13 mouse cellular contexts compared by ENCODE assay signal in the genomic region with DNA sequence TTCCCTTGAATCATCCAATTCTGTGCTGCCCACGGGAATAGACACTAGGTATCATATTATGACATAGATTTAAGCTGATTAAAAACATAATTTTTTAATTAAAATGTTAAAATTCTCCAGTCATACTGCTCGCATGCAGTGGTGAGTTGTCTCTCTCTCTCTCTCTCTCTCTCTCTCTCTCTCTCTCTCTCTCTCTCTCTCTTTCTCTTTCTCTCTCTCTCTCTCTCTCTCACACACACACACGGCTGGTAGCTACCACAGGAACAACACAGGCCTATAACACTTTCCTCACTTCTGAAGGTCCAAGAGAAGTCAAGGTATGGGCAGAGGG.
"Had no signal": no experiment of that assay in that cellular context is flagged by ENCODE, and none has a peak within 500 bp of the region (broad histone marks: within the 10 kb centered on the region; RNA-seq: fewer than 3 reads in every experiment).

No protein-coding gene starts in this region.

- H3K4me1 ChIP-seq: lung, embryonic 15.5 days; midbrain, embryonic 10.5 days had no signal

- H3K27me3 ChIP-seq: lung, embryonic 15.5 days; megakaryocyte, embryonic 14.5 days had no signal

- H3K36me3 ChIP-seq: lung, embryonic 15.5 days; midbrain, embryonic 10.5 days had no signal

- H3K9me3 ChIP-seq: lung, embryonic 15.5 days; megakaryocyte, embryonic 14.5 days; midbrain, embryonic 10.5 days had no signal

- H3K4me2 ChIP-seq: lung, embryonic 15.5 days had no signal

- H3K9ac ChIP-seq: lung, embryonic 15.5 days had no signal

- DNase-seq: kidney, adult 2 months; kidney, postnatal 10 days; kidney, postnatal 36 days; layer of hippocampus, postnatal 36 days; lung, adult 18-20 months; lung, postnatal 10 days; lung, postnatal 36 days; thymus, adult 18-20 months; thymus, postnatal 36 days had no signal

- H3K27ac ChIP-seq: left cerebral cortex, adult 2 months; lung, embryonic 15.5 days; midbrain, embryonic 10.5 days had no signal

- H3K4me3 ChIP-seq: left cerebral cortex, adult 2 months; lung, embryonic 15.5 days; midbrain, embryonic 10.5 days had no signal
